Mouse (Mus musculus): ENCODE data around the gene Tmub2.

DNA sequence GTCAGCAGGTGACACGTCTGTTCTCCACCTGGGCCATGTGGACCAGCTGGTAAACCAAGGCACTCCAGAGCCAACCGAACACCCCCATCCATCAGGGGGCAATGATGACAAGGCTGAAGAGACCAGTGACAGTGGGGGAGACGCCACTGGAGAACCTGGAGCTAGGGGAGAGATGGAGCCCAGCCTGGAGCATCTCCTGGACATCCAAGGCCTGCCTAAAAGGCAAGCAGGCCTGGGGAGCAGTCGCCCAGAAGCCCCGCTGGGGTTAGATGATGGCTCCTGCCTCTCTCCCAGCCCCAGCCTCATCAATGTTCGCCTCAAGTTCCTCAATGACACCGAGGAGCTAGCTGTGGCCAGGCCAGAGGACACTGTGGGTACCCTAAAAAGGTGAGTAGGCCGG is 2.8 kb downstream of the Tmub2 start:
- TF ChIP-seq HCFC1 (IDR thresholded peaks at IDR 0.05; ENCODE audit: borderline replicate concordance, insufficient read depth, low read length), result no peak
- TF ChIP-seq ZNF384 (IDR thresholded peaks at IDR 0.05; ENCODE audit: low read depth, low read length), result no peak
- TF ChIP-seq ZC3H11A (IDR thresholded peaks at IDR 0.05; ENCODE audit: borderline replicate concordance, low read depth, low read length), result no peak
- TF ChIP-seq MAFK (IDR thresholded peaks at IDR 0.05; ENCODE audit: insufficient read depth, low read depth, low read length), result no peak
- no peak for TF ChIP-seq CHD2 (IDR thresholded peaks at IDR 0.05; ENCODE audit: low read depth, low read length)
